In genomic region chr10:128340257-128340656, GRCm38 (mm10) we compare ENCODE assay signal across 11 mouse cellular contexts. TPM values are rescaled to one million over a fixed set of nuclear protein-coding genes. Genes with fewer than 3 reads are reported as not detected.
A peak's percentile ranks its signal among the peaks of the same experiment; 100 is the strongest.
DNase-seq lines count a peak whose midpoint lies in the region; ATAC-seq and TF ChIP-seq lines count a peak whose summit lies in the region.
"Had no signal": no experiment of that assay in that cellular context is flagged by ENCODE, and none has a peak within 500 bp of the region (broad histone marks: within the 10 kb centered on the region; RNA-seq: fewer than 3 reads in every experiment).

No protein-coding gene starts in this region.

- no peak overlapping the region for H3K4me3 ChIP-seq in left cerebral cortex, adult 2 months
- no peak overlapping the region for H3K4me3 ChIP-seq in liver, postnatal 0 days (ENCODE audit: low read depth, low read length)
- H3K4me3 ChIP-seq: limb, embryonic 15.5 days had no signal

- no peak overlapping the region for H3K27ac ChIP-seq in left cerebral cortex, adult 2 months
- no peak overlapping the region for H3K27ac ChIP-seq in liver, postnatal 0 days (ENCODE audit: low read depth)
- H3K27ac ChIP-seq: limb, embryonic 15.5 days had no signal

- WGBS in liver, postnatal 0 days (ENCODE audit: insufficient replicate concordance) = 56% methylated on average over 2 of the region's 2 CpGs

- in situ Hi-C loops in Patski (cut with MboI; ENCODE audit: low pct_unique_long_range_greater_than_20kb) = no loop called here

- intact Hi-C loops in left cerebral cortex, adult 2 months (cut with DNase I) = no loop called here
- intact Hi-C loops in left cerebral cortex, postnatal 14 days (cut with DNase I) = no loop called here

- no peaks in the 10 kb centered on the region for H3K9me3 ChIP-seq in liver, postnatal 0 days (ENCODE audit: low read length)
- H3K9me3 ChIP-seq: G1E; limb, embryonic 15.5 days had no signal

- CTCF ChIA-PET in Patski (lab: Charles Lee) = interaction anchor here (0.7 to 2.4 kb wide), 3 partner anchors 11 to 21 kb away, joined by 3 to 12 read pairs (median 3); no protein-coding TSS in a partner anchor

- peak; percentile 12 for TF ChIP-seq CTCF in left cerebral cortex, adult 2 months (IDR thresholded peaks at IDR 0.05)
- TF ChIP-seq CTCF in Patski (IDR thresholded peaks at IDR 0.05) = peak; percentile 65
- peak; percentile 61 for TF ChIP-seq CTCF in liver, postnatal 0 days (IDR thresholded peaks at IDR 0.05; ENCODE audit: low read depth)

- peak; percentile 15 for DNase-seq in embryo, embryonic 11 days
- DNase-seq in embryo, embryonic 10 days (ENCODE audit: low spot score) = no peak
- no peak for DNase-seq in left cerebral cortex, adult 2 months (ENCODE audit: extremely low spot score in 1 of 2, low spot score in 2 of 2)
- no peak for DNase-seq in left cerebral cortex, postnatal 14 days (ENCODE audit: low spot score in 2 of 2)
- no peak for DNase-seq in Patski (ENCODE audit: low read depth, low spot score)
- DNase-seq in liver, postnatal 0 days = no peak
- DNase-seq in urinary bladder, adult 18-20 months (ENCODE audit: low spot score in 2 of 2) = no peak
- DNase-seq in layer of hippocampus, postnatal 14 days (ENCODE audit: low spot score in 2 of 2) = no peak
- DNase-seq: heart, postnatal 4 days had no signal

- no peak for ATAC-seq in Patski
- no peak for ATAC-seq in liver, postnatal 0 days

- no peaks in the 10 kb centered on the region for H3K27me3 ChIP-seq in Patski
- H3K27me3 ChIP-seq in liver, postnatal 0 days (ENCODE audit: insufficient read depth, low read length) = no peaks in the 10 kb centered on the region
- H3K27me3 ChIP-seq: limb, embryonic 15.5 days had no signal

- no peak overlapping the region for H3K9ac ChIP-seq in liver, postnatal 0 days (replicated peaks)
- H3K9ac ChIP-seq: limb, embryonic 15.5 days had no signal

- TF ChIP-seq EP300 in liver, postnatal 0 days (IDR thresholded peaks at IDR 0.05; ENCODE audit: low read depth) = no peak

- H3K36me3 ChIP-seq in liver, postnatal 0 days (replicated peaks; ENCODE audit: insufficient read depth, low read length) = peaks cover 3% of the 10 kb centered on the region; the same call in 1 of the 2 replicates
- H3K36me3 ChIP-seq: limb, embryonic 15.5 days had no signal

- POLR2A ChIA-PET in Patski (lab: Charles Lee) = interaction anchor here (0.8 kb wide), 1 partner anchor 14 kb away, joined by 6 read pairs; no protein-coding TSS in a partner anchor

- H3K4me1 ChIP-seq in liver, postnatal 0 days (ENCODE audit: insufficient read depth) = peaks cover 58% of the 10 kb centered on the region

- H3K4me2 ChIP-seq in liver, postnatal 0 days (ENCODE audit: low read depth, low read length) = peak overlapping the region; percentile 7; the same call in 1 of the 2 replicates
- H3K4me2 ChIP-seq: limb, embryonic 15.5 days had no signal

RNA-seq across cellular contexts. Expression of gene Cs, which starts 2.7 kb away (rescaled TPM):
- 100 to 1,000 TPM; 216 to 218 TPM for total RNA-seq in left cerebral cortex, adult 2 months (2021)
- 100 to 1,000 TPM; 269 to 271 TPM for total RNA-seq in left cerebral cortex, postnatal 14 days (2021)
- polyA plus RNA-seq in Patski (2021) = 279 TPM
- polyA plus RNA-seq in liver, postnatal 0 days (2015; fragmentation: Nextera tagmentation; extraction: Ambion mirVana) = 45.3 and 51.4 TPM in 2 replicates
- total RNA-seq in layer of hippocampus, postnatal 14 days (2021) = 100 to 1,000 TPM; 260 to 274 TPM

RNA-seq across cellular contexts. Expression of gene Cnpy2, which starts 18.0 kb away (rescaled TPM):
- total RNA-seq in left cerebral cortex, adult 2 months (2021) = 10 to 100 TPM; 66.8 to 67.5 TPM
- 10 to 100 TPM; 65.9 to 68.9 TPM for total RNA-seq in left cerebral cortex, postnatal 14 days (2021)
- polyA plus RNA-seq in Patski (2021) = 200 TPM
- polyA plus RNA-seq in liver, postnatal 0 days (2015; fragmentation: Nextera tagmentation; extraction: Ambion mirVana) = 110 and 121 TPM in 2 replicates
- total RNA-seq in layer of hippocampus, postnatal 14 days (2021) = 10 to 100 TPM; 76.5 to 80.3 TPM

RNA-seq across cellular contexts. Expression of gene Coq10a, which starts 28.5 kb away (rescaled TPM):
- total RNA-seq in left cerebral cortex, adult 2 months (2021) = 10 to 100 TPM; 53.0 to 54.6 TPM
- total RNA-seq in left cerebral cortex, postnatal 14 days (2021) = 10 to 100 TPM; 72.0 to 74.4 TPM
- polyA plus RNA-seq in Patski (2021) = 34.5 TPM
- 8.5 and 11.2 TPM in 2 replicates for polyA plus RNA-seq in liver, postnatal 0 days (2015; fragmentation: Nextera tagmentation; extraction: Ambion mirVana)
- 10 to 100 TPM; 60.0 to 62.1 TPM for total RNA-seq in layer of hippocampus, postnatal 14 days (2021)

RNA-seq across cellular contexts. Expression of gene Ankrd52, which starts 36.7 kb away (rescaled TPM):
- 10 to 100 TPM; 60.8 to 63.9 TPM for total RNA-seq in left cerebral cortex, adult 2 months (2021)
- 10 to 100 TPM; 80.3 to 84.3 TPM for total RNA-seq in left cerebral cortex, postnatal 14 days (2021)
- 55.9 TPM for polyA plus RNA-seq in Patski (2021)
- polyA plus RNA-seq in liver, postnatal 0 days (2015; fragmentation: Nextera tagmentation; extraction: Ambion mirVana) = 2.0 and 2.7 TPM in 2 replicates
- 10 to 100 TPM; 83.6 to 86.7 TPM for total RNA-seq in layer of hippocampus, postnatal 14 days (2021)

RNA-seq across cellular contexts. Expression of gene Pan2, which starts 37.1 kb away (rescaled TPM):
- total RNA-seq in left cerebral cortex, adult 2 months (2021) = 10 to 100 TPM; 15.8 TPM
- 10 to 100 TPM; 13.3 to 13.4 TPM for total RNA-seq in left cerebral cortex, postnatal 14 days (2021)
- polyA plus RNA-seq in Patski (2021) = 20.3 TPM
- 9.2 and 10.2 TPM in 2 replicates for polyA plus RNA-seq in liver, postnatal 0 days (2015; fragmentation: Nextera tagmentation; extraction: Ambion mirVana)
- 10 to 100 TPM; 15.1 to 15.4 TPM for total RNA-seq in layer of hippocampus, postnatal 14 days (2021)

Comparison
In these comparisons a context has a peak if more than half of its experiments do, and no peak if none do; other contexts are left out.
1. CTCF ChIP-seq: peak in every context shown above with its lines; median percentile 65 in Patski; 61 in liver, postnatal 0 days; 12 in left cerebral cortex, adult 2 months.